Mouse (Mus musculus) embryonic facial prominence, embryonic 11.5 days (tissue): ENCODE measurements at regions not wholly inside any gene's neighbourhood (a gene's known extent, or its start where the extent isn't known, plus 50 kb on each side); places are given as distances from the start of the nearest gene placed in this dataset.

ENCODE experiments used
- ATAC-seq: fragments of 200-750 bp; cut with Nextera tagmentation; replicated peaks from 2 replicates; pipeline ENCODE4 v1.8.0; 2017; ENCODE audit warnings: low read depth; ENCODE audit not compliant: insufficient number of reproducible peaks, low FRiP score, low TSS enrichment
- DNase-seq: peaks from one replicate; pipeline ENCODE4 v3.0.0-alpha.2; 2015; ENCODE audit warnings: low spot score
- H3K27ac ChIP-seq: fragments of 300-500 bp; sonication (generic); replicated peaks from 2 replicates; pipeline ENCODE4 v1.5.1; 2014; ENCODE audit warnings: mild to moderate bottlenecking, low read depth, low read length, control low read depth
- H3K27me3 ChIP-seq: fragments of 300-500 bp; sonication (generic); 2 replicates; pipeline ENCODE4 v1.6.1; 2014; ENCODE audit warnings: mild to moderate bottlenecking, low read length, moderate library complexity, mixed read lengths; ENCODE audit not compliant: control insufficient read depth, insufficient read depth
- H3K36me3 ChIP-seq: fragments of 300-500 bp; sonication (generic); replicated peaks from 2 replicates; pipeline ENCODE4 v1.6.1; 2014; ENCODE audit warnings: low read depth, mild to moderate bottlenecking, low read length, moderate library complexity, mixed read lengths; ENCODE audit not compliant: control insufficient read depth, insufficient read depth
- H3K4me1 ChIP-seq: fragments of 300-500 bp; sonication (generic); 2 replicates; pipeline ENCODE4 v1.6.1; 2014; ENCODE audit warnings: low read length, mixed read lengths; ENCODE audit not compliant: control insufficient read depth, insufficient read depth
- H3K4me2 ChIP-seq: fragments of 300-500 bp; sonication (generic); 2 replicates; pipeline ENCODE4 v1.6.1; 2014; ENCODE audit warnings: low read depth, mild to moderate bottlenecking, control low read depth, low read length, moderate library complexity
- H3K4me3 ChIP-seq: fragments of 300-500 bp; sonication (generic); 2 replicates; pipeline ENCODE4 v1.5.1; 2014; ENCODE audit warnings: low read depth, low read length, control low read depth
- H3K9ac ChIP-seq: fragments of 300-500 bp; sonication (generic); replicated peaks from 2 replicates; pipeline ENCODE4 v1.6.1; 2014; ENCODE audit warnings: mild to moderate bottlenecking, control low read depth, low read length
- H3K9me3 ChIP-seq: fragments of 300-500 bp; sonication (generic); replicated peaks from 2 replicates; pipeline ENCODE4 v1.6.1; 2016; ENCODE audit warnings: mild to moderate bottlenecking, low read length, inconsistent platforms, mixed read lengths; ENCODE audit not compliant: control insufficient read depth
- WGBS: fragments of 180-500 bp; shearing (Covaris S2); extraction: QIAGEN DNeasy Blood & Tissue Kit; methylation state at CpG from one replicate; pipeline ENCODE4 v1.1.7; 2014; 5-methylcytosine and 5-hydroxymethylcytosine counted together

GRCm38 (mm10) chr17:54821059-54821458 is 522.2 kb upstream of the Slc5a7 start:
- no peaks in the 10 kb centered on the region for H3K36me3 ChIP-seq
- ATAC-seq (no peak), DNase-seq (no peak)
- H3K4me2 ChIP-seq, result no peak overlapping the region
- no peak overlapping the region for H3K4me3 ChIP-seq
- no peak overlapping the region for H3K9ac ChIP-seq
- no peaks in the 10 kb centered on the region for H3K4me1 ChIP-seq
- H3K27me3 ChIP-seq, result no peaks in the 10 kb centered on the region
- H3K27ac ChIP-seq, result no peak overlapping the region
- WGBS, result 86% methylated on average over 5 of the region's 5 CpGs
- H3K9me3 ChIP-seq, result no peaks in the 10 kb centered on the region

GRCm38 (mm10) chr17:54853631-54854030 is 554.8 kb upstream of the Slc5a7 start:
- Histone ChIP-seq H3K9ac (no peak overlapping the region), H3K27ac (no peak overlapping the region), H3K27me3 (no peaks in the 10 kb centered on the region), H3K9me3 (no peaks in the 10 kb centered on the region), H3K36me3 (no peaks in the 10 kb centered on the region), H3K4me1 (no peaks in the 10 kb centered on the region), H3K4me3 (no peak overlapping the region), H3K4me2 (no peak overlapping the region)
- DNase-seq, result no peak
- 36% methylated on average over 1 of the region's 1 CpGs for WGBS
- no peak for ATAC-seq

- H3K27ac ChIP-seq, result no peak overlapping the region
- no peaks in the 10 kb centered on the region for H3K4me1 ChIP-seq
- no peak overlapping the region for H3K4me2 ChIP-seq
- DNase-seq (peak; percentile 41), ATAC-seq (no peak)
- no peaks in the 10 kb centered on the region for H3K9me3 ChIP-seq
- WGBS, result 42% methylated on average over 4 of the region's 4 CpGs
- H3K4me3 ChIP-seq, result no peak overlapping the region
- H3K27me3 ChIP-seq, result no peaks in the 10 kb centered on the region
- no peak overlapping the region for H3K9ac ChIP-seq
- H3K36me3 ChIP-seq, result no peaks in the 10 kb centered on the region
Measured at GRCm38 (mm10) chr17:54896198-54896597, 549.0 kb upstream of the St6gal2 start.

GRCm38 (mm10) chr17:54929181-54929715 is 515.9 kb upstream of the St6gal2 start:
- Histone ChIP-seq H3K36me3 (no peaks in the 10 kb centered on the region), H3K27me3 (no peaks in the 10 kb centered on the region), H3K4me2 (no peak overlapping the region), H3K27ac (no peak overlapping the region), H3K4me1 (no peaks in the 10 kb centered on the region), H3K4me3 (no peak overlapping the region), H3K9me3 (no peaks in the 10 kb centered on the region), H3K9ac (no peak overlapping the region)
- WGBS, result 68% methylated on average over 3 of the region's 3 CpGs
- ATAC-seq, result no peak
- no peak for DNase-seq

GRCm38 (mm10) chr17:54943380-54944047 is 501.7 kb upstream of the St6gal2 start:
- Histone ChIP-seq H3K27ac (no peak overlapping the region), H3K4me3 (no peak overlapping the region), H3K27me3 (no peaks in the 10 kb centered on the region), H3K9me3 (no peaks in the 10 kb centered on the region), H3K4me2 (no peak overlapping the region), H3K4me1 (no peaks in the 10 kb centered on the region), H3K9ac (no peak overlapping the region), H3K36me3 (no peaks in the 10 kb centered on the region)
- ATAC-seq (no peak), DNase-seq (no peak)
- WGBS, result 39% methylated on average over 3 of the region's 3 CpGs

- no peaks in the 10 kb centered on the region for H3K9me3 ChIP-seq
- no peaks in the 10 kb centered on the region for H3K36me3 ChIP-seq
- H3K4me3 ChIP-seq, result no peak overlapping the region
- DNase-seq (no peak), ATAC-seq (no peak)
- H3K27me3 ChIP-seq, result no peaks in the 10 kb centered on the region
- H3K27ac ChIP-seq, result no peak overlapping the region
- no peak overlapping the region for H3K9ac ChIP-seq
- 89% methylated on average over 6 of the region's 6 CpGs for WGBS
- H3K4me2 ChIP-seq, result no peak overlapping the region
- no peaks in the 10 kb centered on the region for H3K4me1 ChIP-seq
Measured at GRCm38 (mm10) chr17:54944288-54944931, 500.8 kb upstream of the St6gal2 start.
